Mouse (Mus musculus): ENCODE data around the gene Pdgfra.

DNA sequence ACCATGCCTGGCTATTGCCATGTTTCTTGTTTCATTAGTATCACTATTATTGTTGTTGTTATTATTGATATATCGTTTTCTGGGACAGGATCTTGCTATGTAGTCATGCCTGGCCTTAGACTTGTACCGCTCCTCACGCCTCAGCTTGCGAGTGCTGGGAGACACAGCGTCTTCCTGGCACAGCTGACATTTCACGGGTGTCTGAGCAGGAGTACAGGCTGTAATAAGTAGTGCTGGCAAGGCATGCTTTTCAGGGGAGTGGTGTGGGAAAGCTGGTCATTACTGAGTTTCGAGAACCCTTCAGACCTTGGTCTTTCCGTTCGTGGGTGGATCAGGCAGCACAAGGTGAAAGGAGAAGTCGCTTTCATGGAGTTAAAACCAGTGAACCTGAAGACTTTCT, 19.8 kb downstream of the Pdgfra start:
- TF ChIP-seq GATA1 (IDR thresholded peaks at IDR 0.05; ENCODE audit: low read length) (no peak), TAL1 (IDR thresholded peaks at IDR 0.05; ENCODE audit: low read length) (no peak)

All from erythroblast, embryonic 14.5 days (primary cell).